Mouse (Mus musculus) hindbrain, embryonic 12.5 days (tissue): ENCODE results near the gene Imp3. TPM values are rescaled to one million over a fixed set of nuclear protein-coding genes. Genes with fewer than 3 reads are reported as not detected.
"Not testable (repeated sequence)": the region's sequence is repeated elsewhere in the genome, so short reads cannot be mapped to it uniquely, and the experiment has no call there.

ENCODE experiments used
- ATAC-seq: fragments of 200-750 bp; cut with Nextera tagmentation; 2 replicates; pipeline ENCODE4 v1.8.0; 2017; ENCODE audit warnings: moderate TSS enrichment; ENCODE audit not compliant: low FRiP score
- H3K27ac ChIP-seq: fragments of 300-500 bp; sonication (generic); 2 replicates; pipeline ENCODE4 v1.5.1; 2016; ENCODE audit warnings: mild to moderate bottlenecking
- H3K27me3 ChIP-seq: fragments of 300-500 bp; sonication (generic); 2 replicates; pipeline ENCODE4 v1.6.1; 2016; ENCODE audit warnings: mild to moderate bottlenecking
- H3K36me3 ChIP-seq: fragments of 300-500 bp; sonication (generic); 2 replicates; pipeline ENCODE4 v1.6.1; 2016; ENCODE audit warnings: mild to moderate bottlenecking
- H3K4me1 ChIP-seq: fragments of 300-500 bp; sonication (generic); 2 replicates; pipeline ENCODE4 v1.6.1; 2016
- H3K4me2 ChIP-seq: fragments of 300-500 bp; sonication (generic); replicated peaks from 2 replicates; pipeline ENCODE4 v1.6.1; 2016; ENCODE audit warnings: mild to moderate bottlenecking
- H3K4me3 ChIP-seq: fragments of 300-500 bp; sonication (generic); 2 replicates; pipeline ENCODE4 v1.5.1; 2016; ENCODE audit warnings: mild to moderate bottlenecking
- H3K9ac ChIP-seq: fragments of 300-500 bp; sonication (generic); 2 replicates; pipeline ENCODE4 v1.6.1; 2016; ENCODE audit warnings: mild to moderate bottlenecking, moderate library complexity
- H3K9me3 ChIP-seq: fragments of 300-500 bp; sonication (generic); replicated peaks from 2 replicates; pipeline ENCODE4 v1.6.1; 2016; ENCODE audit warnings: mild to moderate bottlenecking
- WGBS: fragments of 180-500 bp; shearing (Covaris S2); methylation state at CpG from one replicate; pipeline ENCODE4 v1.1.7; 2016; 5-methylcytosine and 5-hydroxymethylcytosine counted together
- polyA plus RNA-seq: library from polyadenylated mRNA; unstranded; fragments of >200 nt; fragmentation: Nextera tagmentation; extraction: Ambion mirVana; gene quantifications from 2 replicates; pipeline ENCODE4 v1.2.1, GENCODE M21; 2016

Gene Imp3
- polyA plus RNA-seq, 1 experiment from 2014 or later: 62.7 TPM

- no peak for ATAC-seq
- Histone ChIP-seq H3K9me3 (no peaks in the 10 kb centered on the region), H3K4me1 (peaks cover 6% of the 10 kb centered on the region), H3K27me3 (no peaks in the 10 kb centered on the region), H3K27ac (no peak overlapping the region), H3K9ac (no peak overlapping the region), H3K36me3 (no peaks in the 10 kb centered on the region), H3K4me2 (no peak overlapping the region), H3K4me3 (no peak overlapping the region)
- 69% methylated on average over 8 of the region's 8 CpGs for WGBS
These were observed 36.1 kb upstream of the Imp3 start for GRCm38 (mm10) chr9:56901187-56901586.

DNA sequence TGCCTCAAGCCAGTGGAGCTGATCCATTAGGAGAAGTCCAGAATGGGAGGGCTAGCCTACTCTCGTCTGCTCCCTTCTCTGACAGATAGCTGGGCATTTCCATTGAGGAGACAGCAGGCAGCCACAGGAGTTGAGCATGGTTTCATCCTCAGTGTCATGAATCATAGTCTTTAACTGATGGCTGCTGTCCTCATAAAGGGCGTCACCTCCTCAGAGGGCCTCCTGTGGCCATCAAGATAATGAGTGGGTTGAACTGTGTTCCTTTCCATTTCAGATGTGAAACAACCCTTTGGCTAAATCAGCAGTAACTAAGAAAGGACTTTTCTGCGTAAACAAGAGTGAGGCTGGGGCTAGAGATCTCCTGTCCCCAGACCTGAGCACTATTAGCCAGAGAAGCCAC lies 33.6 kb upstream of the Imp3 start:
- ATAC-seq: no peak
- H3K4me2 ChIP-seq: no peak overlapping the region
- WGBS: 77% methylated on average over 3 of the region's 3 CpGs
- no peak overlapping the region for H3K27ac ChIP-seq
- H3K4me1 ChIP-seq: peaks cover 6% of the 10 kb centered on the region
- H3K4me3 ChIP-seq: no peak overlapping the region
- H3K9me3 ChIP-seq: no peaks in the 10 kb centered on the region
- no peaks in the 10 kb centered on the region for H3K27me3 ChIP-seq
- no peaks in the 10 kb centered on the region for H3K36me3 ChIP-seq
- no peak overlapping the region for H3K9ac ChIP-seq

- Histone ChIP-seq H3K4me2 (no peak overlapping the region), H3K4me1 (no peaks in the 10 kb centered on the region)
- WGBS: 87% methylated on average over 9 of the region's 9 CpGs
These were observed 29.7 kb upstream of the Imp3 start for GRCm38 (mm10) chr9:56907549-56907948.

GRCm38 (mm10) chr9:56909991-56910390 lies 27.3 kb upstream of the Imp3 start:
- not testable (repeated sequence) for H3K4me1 ChIP-seq, H3K27me3 ChIP-seq, H3K4me3 ChIP-seq, H3K4me2 ChIP-seq, H3K9ac ChIP-seq, H3K27ac ChIP-seq, H3K9me3 ChIP-seq, H3K36me3 ChIP-seq, ATAC-seq
- WGBS: 51% methylated on average over 4 of the region's 4 CpGs

More at GRCm38 (mm10) chr9:56907549-56907948, 29.7 kb upstream of the Imp3 start:
- no peak for ATAC-seq
- no peaks in the 10 kb centered on the region for H3K27me3 ChIP-seq
- H3K36me3 ChIP-seq: no peaks in the 10 kb centered on the region
- no peak overlapping the region for H3K27ac ChIP-seq
- no peaks in the 10 kb centered on the region for H3K9me3 ChIP-seq
- H3K9ac ChIP-seq: no peak overlapping the region
- H3K4me3 ChIP-seq: no peak overlapping the region

- no peak overlapping the region for H3K4me3 ChIP-seq
- H3K9me3 ChIP-seq: no peaks in the 10 kb centered on the region
- no peaks in the 10 kb centered on the region for H3K4me1 ChIP-seq
- H3K9ac ChIP-seq: no peak overlapping the region
- H3K27ac ChIP-seq: no peak overlapping the region
- ATAC-seq: no peak
- H3K4me2 ChIP-seq: no peak overlapping the region
- WGBS: 72% methylated on average over 1 of the region's 1 CpGs
- no peaks in the 10 kb centered on the region for H3K36me3 ChIP-seq
- no peaks in the 10 kb centered on the region for H3K27me3 ChIP-seq
These were observed 26.3 kb upstream of the Imp3 start for GRCm38 (mm10) chr9:56911017-56911416.

DNA sequence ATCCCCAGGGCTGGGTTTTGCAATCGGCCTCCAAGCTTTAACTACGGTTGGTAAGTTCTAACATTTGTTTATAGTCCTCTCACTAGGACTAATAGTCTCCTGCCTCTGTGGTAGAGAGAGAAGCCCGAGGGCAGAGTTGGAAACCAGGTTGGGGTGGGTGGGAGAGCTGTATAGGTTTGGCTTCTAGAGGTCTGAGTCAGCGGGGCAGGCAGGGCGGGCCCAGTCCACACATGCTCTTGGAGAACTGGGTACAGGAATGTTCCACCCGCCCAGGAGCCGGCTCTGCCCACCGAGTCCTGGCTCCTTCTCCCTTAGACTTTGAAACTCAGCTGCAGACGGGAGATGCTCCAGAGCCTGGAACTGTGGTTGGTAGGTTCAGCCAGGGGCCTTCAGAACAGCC lies 23.3 kb upstream of the Imp3 start:
- no peak for ATAC-seq
- WGBS: 89% methylated on average over 9 of the region's 9 CpGs

GRCm38 (mm10) chr9:56915116-56915515 lies 22.2 kb upstream of the Imp3 start:
- H3K4me3 ChIP-seq: no peak overlapping the region
- no peak overlapping the region for H3K9ac ChIP-seq
- no peaks in the 10 kb centered on the region for H3K27me3 ChIP-seq
- H3K4me2 ChIP-seq: no peak overlapping the region
- H3K4me1 ChIP-seq: no peaks in the 10 kb centered on the region
- no peaks in the 10 kb centered on the region for H3K9me3 ChIP-seq
- WGBS: 75% methylated on average over 1 of the region's 1 CpGs
- no peak for ATAC-seq
- no peak overlapping the region for H3K27ac ChIP-seq
- H3K36me3 ChIP-seq: peaks cover 22% of the 10 kb centered on the region

More for the DNA sequence above, 23.3 kb upstream of the Imp3 start:
- no peaks in the 10 kb centered on the region for H3K4me1 ChIP-seq
- no peak overlapping the region for H3K27ac ChIP-seq
- peaks cover 21% of the 10 kb centered on the region for H3K36me3 ChIP-seq
- no peak overlapping the region for H3K4me3 ChIP-seq
- H3K27me3 ChIP-seq: no peaks in the 10 kb centered on the region
- H3K9me3 ChIP-seq: no peaks in the 10 kb centered on the region
- no peak overlapping the region for H3K9ac ChIP-seq
- H3K4me2 ChIP-seq: no peak overlapping the region

DNA sequence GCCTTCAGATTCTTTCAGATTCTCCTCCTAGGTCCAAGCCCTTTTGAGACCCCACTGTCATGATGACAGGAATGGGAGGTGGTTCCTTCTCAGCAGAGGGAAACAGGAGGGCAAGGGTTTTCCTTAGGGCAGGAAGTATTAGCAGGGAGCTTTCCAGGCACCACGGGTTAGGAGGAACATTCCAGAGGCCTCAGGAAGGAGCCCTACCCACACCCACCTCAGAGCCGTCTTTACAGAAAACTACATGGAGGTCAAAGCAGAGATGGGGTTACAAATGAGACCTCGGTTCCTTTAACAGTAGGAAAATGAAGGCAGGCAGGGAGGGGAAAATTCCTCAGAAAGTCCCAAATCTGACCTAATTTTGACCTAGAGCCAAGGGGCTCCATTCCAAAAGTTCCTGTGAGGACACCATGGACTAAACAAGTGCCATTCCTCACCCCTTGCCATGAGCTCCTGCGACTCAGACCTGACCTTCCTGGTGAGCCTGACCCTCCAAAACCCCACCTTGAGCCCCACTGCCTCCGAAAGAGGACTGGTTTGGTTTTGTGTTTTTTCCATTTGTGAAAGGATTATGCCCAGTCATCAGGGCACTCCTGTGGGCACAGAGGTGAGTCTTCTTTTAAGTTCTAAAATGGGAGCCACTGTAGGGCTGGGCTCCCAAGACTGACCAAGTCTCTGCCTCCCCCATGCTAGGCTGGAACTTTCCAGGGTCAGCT lies 21.4 kb upstream of the Imp3 start:
- no peak overlapping the region for H3K27ac ChIP-seq
- 84% methylated on average over 5 of the region's 5 CpGs for WGBS
- peaks cover 27% of the 10 kb centered on the region for H3K36me3 ChIP-seq
- H3K4me2 ChIP-seq: no peak overlapping the region
- H3K4me3 ChIP-seq: no peak overlapping the region
- H3K27me3 ChIP-seq: no peaks in the 10 kb centered on the region
- H3K9ac ChIP-seq: no peak overlapping the region
- H3K9me3 ChIP-seq: no peaks in the 10 kb centered on the region
- no peaks in the 10 kb centered on the region for H3K4me1 ChIP-seq
- no peak for ATAC-seq

DNA sequence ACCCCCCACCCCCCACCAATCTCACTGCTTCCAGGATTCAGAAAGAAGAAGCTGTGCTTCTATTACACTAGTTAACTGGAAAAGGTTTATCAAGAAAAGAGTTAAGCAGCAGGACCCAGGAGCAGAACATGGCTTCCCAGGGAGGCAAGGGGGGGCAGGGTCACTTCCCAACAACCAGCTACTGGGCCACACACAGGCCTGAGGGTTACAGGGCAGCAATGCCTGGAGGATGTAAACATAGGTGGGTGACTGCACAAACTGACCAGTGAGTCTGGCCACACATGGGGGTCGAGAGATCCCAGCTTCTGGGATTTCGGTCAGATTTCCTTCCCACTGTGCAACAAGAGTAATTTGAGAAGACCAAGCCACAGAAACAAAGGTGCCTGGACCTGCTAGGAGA lies 20.1 kb upstream of the Imp3 start:
- H3K9me3 ChIP-seq: no peaks in the 10 kb centered on the region
- no peak overlapping the region for H3K4me2 ChIP-seq
- H3K4me1 ChIP-seq: no peaks in the 10 kb centered on the region
- 69% methylated on average over 2 of the region's 2 CpGs for WGBS
- H3K4me3 ChIP-seq: no peak overlapping the region
- no peak for ATAC-seq
- peaks cover 37% of the 10 kb centered on the region for H3K36me3 ChIP-seq
- H3K27me3 ChIP-seq: no peaks in the 10 kb centered on the region
- H3K9ac ChIP-seq: no peak overlapping the region
- H3K27ac ChIP-seq: no peak overlapping the region

GRCm38 (mm10) chr9:56918466-56918865 lies 18.8 kb upstream of the Imp3 start:
- Histone ChIP-seq H3K4me1 (peaks cover 6% of the 10 kb centered on the region), H3K36me3 (peaks cover 37% of the 10 kb centered on the region), H3K27ac (no peak overlapping the region), H3K9me3 (no peaks in the 10 kb centered on the region), H3K4me2 (no peak overlapping the region), H3K4me3 (no peak overlapping the region), H3K9ac (no peak overlapping the region), H3K27me3 (no peaks in the 10 kb centered on the region)
- WGBS: 94% methylated on average over 13 of the region's 13 CpGs
- ATAC-seq: no peak

- H3K4me3 ChIP-seq: no peak overlapping the region
- 86% methylated on average over 4 of the region's 4 CpGs for WGBS
- no peaks in the 10 kb centered on the region for H3K27me3 ChIP-seq
- H3K4me1 ChIP-seq: peaks cover 47% of the 10 kb centered on the region
- no peak overlapping the region for H3K27ac ChIP-seq
- no peak overlapping the region for H3K9ac ChIP-seq
- H3K36me3 ChIP-seq: peaks cover 24% of the 10 kb centered on the region; the same call in 1 of the 2 replicates
- ATAC-seq: no peak
- no peaks in the 10 kb centered on the region for H3K9me3 ChIP-seq
- no peak overlapping the region for H3K4me2 ChIP-seq
These were observed 14.5 kb upstream of the Imp3 start for GRCm38 (mm10) chr9:56922746-56923145.

DNA sequence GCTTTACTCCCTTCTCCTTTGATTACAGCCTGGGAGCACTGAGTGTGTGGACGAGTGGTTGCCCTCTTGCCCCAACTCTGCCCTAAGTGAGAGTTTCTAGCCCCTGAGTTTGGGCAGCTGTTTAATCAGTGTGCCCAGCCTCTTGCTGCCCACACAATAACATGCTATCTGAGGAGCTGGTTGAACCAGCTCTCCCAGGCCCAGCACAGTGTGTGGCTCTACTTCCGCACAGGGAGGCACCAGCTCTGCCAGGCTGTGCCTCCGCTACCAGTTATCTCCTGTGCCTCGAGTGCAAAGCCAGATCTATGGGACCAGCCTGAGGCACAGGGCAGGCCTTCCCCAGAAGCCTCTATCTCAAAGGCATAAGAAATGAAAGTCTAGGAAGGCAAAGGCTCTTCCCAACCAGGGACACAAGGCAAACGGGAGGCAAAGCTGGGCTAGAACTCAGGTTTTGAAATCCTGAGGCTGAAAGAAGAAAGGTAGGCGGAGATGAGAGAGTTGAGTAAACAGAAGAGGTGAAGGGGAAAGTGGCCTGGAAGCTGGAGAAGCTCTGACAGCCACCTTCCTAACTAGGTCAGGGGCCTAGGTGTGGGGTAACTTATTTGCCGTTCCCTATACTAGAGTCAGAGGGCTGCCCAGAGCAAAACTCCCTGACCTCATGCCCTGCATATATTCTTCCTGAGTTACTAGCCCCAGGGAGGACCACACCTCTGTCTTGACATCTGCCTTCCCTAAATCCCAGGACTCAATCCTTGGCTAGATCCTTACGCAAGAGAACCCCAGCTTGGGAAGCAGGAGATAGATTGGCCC lies 13.2 kb upstream of the Imp3 start:
- 0 out of 2 replicates have a peak, but pooled peaks cover 4% of the 10 kb centered on the region for H3K27me3 ChIP-seq
- no peaks in the 10 kb centered on the region for H3K9me3 ChIP-seq
- H3K27ac ChIP-seq: no peak overlapping the region
- 0 out of 2 replicates have a peak, but pooled peaks cover 15% of the 10 kb centered on the region for H3K36me3 ChIP-seq
- ATAC-seq: no peak
- WGBS: 73% methylated on average over 8 of the region's 8 CpGs
- peaks cover 53% of the 10 kb centered on the region for H3K4me1 ChIP-seq
- peak overlapping the region; percentile 18; the same call in 1 of the 2 replicates for H3K4me3 ChIP-seq
- H3K4me2 ChIP-seq: peak overlapping the region; percentile 81
- peak overlapping the region; percentile 33 for H3K9ac ChIP-seq
